Mouse (Mus musculus) limb, embryonic 11.5 days (tissue): Measurements from ENCODE around the gene Kpna7. TPM values are rescaled to one million over a fixed set of nuclear protein-coding genes. Genes with fewer than 3 reads are reported as not detected.
A peak's percentile ranks its signal among the peaks of the same experiment; 100 is the strongest.

Experiments used
- ATAC-seq: fragments of 200-750 bp; cut with Nextera tagmentation; 2 replicates; pipeline ENCODE4 v1.8.0; 2017; ENCODE audit warnings: low read depth; ENCODE audit not compliant: insufficient number of reproducible peaks, low FRiP score, low TSS enrichment
- DNase-seq: peaks from one replicate; pipeline ENCODE4 v3.0.0-alpha.2; 2015; ENCODE audit warnings: low spot score
- H3K27ac ChIP-seq: fragments of 300-500 bp; sonication (generic); replicated peaks from 2 replicates; pipeline ENCODE4 v1.5.1; 2014; ENCODE audit warnings: low read depth, mild to moderate bottlenecking, low read length
- H3K27me3 ChIP-seq: fragments of 300-500 bp; sonication (generic); 2 replicates; pipeline ENCODE4 v1.6.1; 2014; ENCODE audit warnings: mild to moderate bottlenecking, low read length, mixed read lengths; ENCODE audit not compliant: control insufficient read depth, insufficient read depth
- H3K36me3 ChIP-seq: fragments of 300-500 bp; sonication (generic); 2 replicates; pipeline ENCODE4 v1.6.1; 2014; ENCODE audit warnings: mild to moderate bottlenecking, low read length, moderate library complexity, mixed read lengths; ENCODE audit not compliant: control insufficient read depth, insufficient read depth
- H3K4me1 ChIP-seq: fragments of 300-500 bp; sonication (generic); 2 replicates; pipeline ENCODE4 v1.6.1; 2014; ENCODE audit warnings: low read length, mixed read lengths; ENCODE audit not compliant: control insufficient read depth, insufficient read depth
- H3K4me2 ChIP-seq: fragments of 300-500 bp; sonication (generic); 2 replicates; pipeline ENCODE4 v1.6.1; 2014; ENCODE audit warnings: low read depth, mild to moderate bottlenecking, moderate library complexity; ENCODE audit not compliant: severe bottlenecking
- H3K4me3 ChIP-seq: fragments of 300-500 bp; sonication (generic); 2 replicates; pipeline ENCODE4 v1.5.1; 2014; ENCODE audit warnings: low read depth, low read length
- H3K9ac ChIP-seq: fragments of 300-500 bp; sonication (generic); 2 replicates; pipeline ENCODE4 v1.6.1; 2014; ENCODE audit warnings: mild to moderate bottlenecking, low read length
- H3K9me3 ChIP-seq: fragments of 300-500 bp; sonication (generic); 2 replicates; pipeline ENCODE4 v1.6.1; 2016; ENCODE audit warnings: low read length; ENCODE audit not compliant: control insufficient read depth
- WGBS: fragments of 180-500 bp; shearing (Covaris S2); extraction: QIAGEN DNeasy Blood & Tissue Kit; methylation state at CpG from one replicate; pipeline ENCODE4 v1.1.7; 2014; 5-methylcytosine and 5-hydroxymethylcytosine counted together
- polyA plus RNA-seq: library from polyadenylated mRNA; unstranded; fragments of >200 nt; fragmentation: Nextera tagmentation; extraction: Ambion mirVana; gene quantifications from 2 replicates; pipeline ENCODE4 v1.2.1, GENCODE M21; 2014

Kpna7 gene
- polyA plus RNA-seq, 1 experiment from 2014 or later = 0.13 TPM

DNA sequence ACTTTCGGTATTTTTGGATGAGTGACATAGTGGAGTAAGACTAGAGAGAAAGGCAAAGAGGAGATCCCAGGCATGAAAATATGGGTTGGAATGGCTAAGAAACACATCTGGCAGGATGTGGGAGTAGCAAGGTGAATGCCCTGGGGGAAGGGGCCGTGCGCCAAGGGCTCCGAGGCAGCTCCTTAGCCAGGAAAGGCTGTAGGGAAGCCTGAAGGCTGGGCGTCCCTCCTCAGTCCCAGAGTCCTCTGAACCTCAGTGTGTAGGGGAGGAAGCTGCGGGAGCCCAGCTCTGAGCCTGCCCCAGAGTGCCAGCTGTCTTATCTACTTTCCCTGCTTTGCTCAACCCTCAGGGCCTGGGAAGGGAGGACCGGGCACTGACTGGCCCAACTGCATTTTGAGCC is 37.1 kb upstream of the Kpna7 start:
- no peak overlapping the region for H3K27ac ChIP-seq
- H3K36me3 ChIP-seq = peaks cover 11% of the 10 kb centered on the region; the same call in 1 of the 2 replicates
- H3K4me3 ChIP-seq = no peak overlapping the region
- no peaks in the 10 kb centered on the region for H3K27me3 ChIP-seq
- H3K4me1 ChIP-seq = 0 out of 2 replicates have a peak, but pooled peaks cover 3% of the 10 kb centered on the region
- 53% methylated on average over 7 of the region's 7 CpGs for WGBS
- ATAC-seq = no peak
- no peak for DNase-seq
- no peak overlapping the region for H3K4me2 ChIP-seq
- no peaks in the 10 kb centered on the region for H3K9me3 ChIP-seq
- H3K9ac ChIP-seq = no peak overlapping the region

- no peaks in the 10 kb centered on the region for H3K27me3 ChIP-seq
- peaks cover 6% of the 10 kb centered on the region; the same call in 1 of the 2 replicates for H3K36me3 ChIP-seq
- DNase-seq = no peak
- no peak for ATAC-seq
- H3K4me3 ChIP-seq = no peak overlapping the region
- no peak overlapping the region for H3K9ac ChIP-seq
- peaks cover 6% of the 10 kb centered on the region; the same call in 1 of the 2 replicates for H3K4me1 ChIP-seq
- H3K27ac ChIP-seq = no peak overlapping the region
- no peak overlapping the region for H3K4me2 ChIP-seq
- WGBS = 94% methylated on average over 2 of the region's 2 CpGs
- H3K9me3 ChIP-seq = no peaks in the 10 kb centered on the region
These were observed 35.6 kb upstream of the Kpna7 start for GRCm38 (mm10) chr5:145119385-145119784.

DNA sequence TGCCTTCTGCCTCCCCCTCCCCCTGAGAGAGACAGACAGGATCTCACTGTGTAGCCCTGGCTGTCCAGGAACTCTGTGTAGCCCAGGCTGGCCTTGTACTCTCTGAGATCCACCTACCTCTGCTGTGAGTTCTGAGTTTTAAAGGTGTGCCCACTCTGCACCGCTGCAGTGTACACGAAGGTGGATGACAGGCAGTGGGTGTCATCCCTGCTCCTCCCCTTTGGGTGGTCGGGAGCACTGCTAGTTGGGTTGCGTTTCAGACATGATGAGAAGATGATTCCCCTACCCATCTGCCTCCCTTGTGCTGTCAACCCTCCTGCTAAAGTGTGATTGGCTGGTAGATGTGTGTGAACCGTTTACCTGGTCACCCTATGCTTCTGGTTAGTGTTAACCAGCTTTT is 34.6 kb upstream of the Kpna7 start:
- 89% methylated on average over 5 of the region's 5 CpGs for WGBS
- Histone ChIP-seq H3K9ac (no peak overlapping the region), H3K4me1 (peaks cover 6% of the 10 kb centered on the region; the same call in 1 of the 2 replicates), H3K36me3 (peaks cover 5% of the 10 kb centered on the region; the same call in 1 of the 2 replicates), H3K4me3 (no peak overlapping the region), H3K4me2 (no peak overlapping the region), H3K27me3 (no peaks in the 10 kb centered on the region), H3K9me3 (no peaks in the 10 kb centered on the region), H3K27ac (no peak overlapping the region)
- DNase-seq (no peak), ATAC-seq (no peak)

GRCm38 (mm10) chr5:145118005-145118404 is 34.2 kb upstream of the Kpna7 start:
- H3K27ac ChIP-seq = no peak overlapping the region
- WGBS = 64% methylated on average over 6 of the region's 6 CpGs
- H3K4me2 ChIP-seq = no peak overlapping the region
- no peaks in the 10 kb centered on the region for H3K27me3 ChIP-seq
- H3K36me3 ChIP-seq = peaks cover 2% of the 10 kb centered on the region; the same call in 1 of the 2 replicates
- peaks cover 6% of the 10 kb centered on the region; the same call in 1 of the 2 replicates for H3K4me1 ChIP-seq
- DNase-seq (no peak), ATAC-seq (no peak)
- H3K4me3 ChIP-seq = no peak overlapping the region
- H3K9me3 ChIP-seq = no peaks in the 10 kb centered on the region
- H3K9ac ChIP-seq = no peak overlapping the region

DNA sequence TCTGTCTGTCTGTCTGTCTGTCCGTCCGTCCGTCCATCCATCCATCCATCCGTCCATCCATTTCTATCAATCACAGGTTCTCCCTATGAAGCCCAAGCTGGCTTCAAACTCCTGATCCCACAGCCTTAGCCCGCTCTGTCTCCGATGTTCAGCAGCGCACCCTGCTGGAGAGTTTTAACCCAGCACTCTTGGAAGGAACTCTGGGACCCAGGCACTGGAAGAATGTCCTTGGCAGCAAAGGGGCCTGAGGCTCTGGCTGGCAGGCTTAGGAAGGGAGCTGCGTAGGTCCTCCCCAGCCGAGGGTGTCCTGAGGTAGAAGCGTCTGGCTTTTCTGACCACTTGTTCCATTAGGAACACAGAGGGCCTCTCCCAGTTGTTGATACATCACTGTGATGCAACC is 33.1 kb upstream of the Kpna7 start:
- peaks cover 6% of the 10 kb centered on the region; the same call in 1 of the 2 replicates for H3K4me1 ChIP-seq
- H3K4me2 ChIP-seq = no peak overlapping the region
- H3K9ac ChIP-seq = no peak overlapping the region
- H3K9me3 ChIP-seq = no peaks in the 10 kb centered on the region
- DNase-seq (peak; percentile 79), ATAC-seq (no peak)
- H3K36me3 ChIP-seq = 0 out of 2 replicates have a peak, but pooled peaks cover 2% of the 10 kb centered on the region
- H3K4me3 ChIP-seq = no peak overlapping the region
- 44% methylated on average over 10 of the region's 10 CpGs for WGBS
- H3K27me3 ChIP-seq = no peaks in the 10 kb centered on the region
- H3K27ac ChIP-seq = no peak overlapping the region

GRCm38 (mm10) chr5:145116316-145116715 is 32.5 kb upstream of the Kpna7 start:
- 35% methylated on average over 4 of the region's 4 CpGs for WGBS
- no peaks in the 10 kb centered on the region for H3K9me3 ChIP-seq
- no peaks in the 10 kb centered on the region for H3K27me3 ChIP-seq
- no peak overlapping the region for H3K4me3 ChIP-seq
- H3K27ac ChIP-seq = no peak overlapping the region
- no peak overlapping the region for H3K9ac ChIP-seq
- H3K4me2 ChIP-seq = no peak overlapping the region
- DNase-seq (no peak), ATAC-seq (no peak)
- no peaks in the 10 kb centered on the region for H3K36me3 ChIP-seq
- H3K4me1 ChIP-seq = peaks cover 6% of the 10 kb centered on the region; the same call in 1 of the 2 replicates

DNA sequence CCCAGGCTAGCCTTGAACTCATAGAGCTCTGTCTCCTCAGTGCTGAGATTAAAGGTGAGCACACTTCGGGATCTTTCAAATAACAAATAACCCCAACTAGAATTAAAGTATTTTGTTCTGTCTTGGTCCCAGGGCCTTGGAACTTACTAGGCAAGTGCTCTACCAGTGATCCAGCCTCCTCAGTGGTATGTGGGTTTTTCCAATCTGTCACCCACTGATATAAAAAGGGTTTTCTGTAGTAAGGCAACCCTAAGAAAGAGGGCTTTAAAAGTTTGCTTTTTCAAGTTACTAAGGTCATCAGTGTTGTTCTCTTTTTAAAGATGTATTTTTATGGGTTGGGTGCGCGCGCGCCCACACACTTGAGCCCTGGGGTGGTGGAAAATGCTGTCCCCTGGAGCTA is 31.9 kb upstream of the Kpna7 start:
- no peaks in the 10 kb centered on the region for H3K9me3 ChIP-seq
- no peaks in the 10 kb centered on the region for H3K36me3 ChIP-seq
- no peak for ATAC-seq
- no peak overlapping the region for H3K4me3 ChIP-seq
- H3K27me3 ChIP-seq = no peaks in the 10 kb centered on the region
- H3K4me2 ChIP-seq = no peak overlapping the region
- no peak for DNase-seq
- H3K4me1 ChIP-seq = peaks cover 6% of the 10 kb centered on the region; the same call in 1 of the 2 replicates
- no peak overlapping the region for H3K27ac ChIP-seq
- H3K9ac ChIP-seq = no peak overlapping the region
- WGBS = 90% methylated on average over 5 of the region's 5 CpGs

DNA sequence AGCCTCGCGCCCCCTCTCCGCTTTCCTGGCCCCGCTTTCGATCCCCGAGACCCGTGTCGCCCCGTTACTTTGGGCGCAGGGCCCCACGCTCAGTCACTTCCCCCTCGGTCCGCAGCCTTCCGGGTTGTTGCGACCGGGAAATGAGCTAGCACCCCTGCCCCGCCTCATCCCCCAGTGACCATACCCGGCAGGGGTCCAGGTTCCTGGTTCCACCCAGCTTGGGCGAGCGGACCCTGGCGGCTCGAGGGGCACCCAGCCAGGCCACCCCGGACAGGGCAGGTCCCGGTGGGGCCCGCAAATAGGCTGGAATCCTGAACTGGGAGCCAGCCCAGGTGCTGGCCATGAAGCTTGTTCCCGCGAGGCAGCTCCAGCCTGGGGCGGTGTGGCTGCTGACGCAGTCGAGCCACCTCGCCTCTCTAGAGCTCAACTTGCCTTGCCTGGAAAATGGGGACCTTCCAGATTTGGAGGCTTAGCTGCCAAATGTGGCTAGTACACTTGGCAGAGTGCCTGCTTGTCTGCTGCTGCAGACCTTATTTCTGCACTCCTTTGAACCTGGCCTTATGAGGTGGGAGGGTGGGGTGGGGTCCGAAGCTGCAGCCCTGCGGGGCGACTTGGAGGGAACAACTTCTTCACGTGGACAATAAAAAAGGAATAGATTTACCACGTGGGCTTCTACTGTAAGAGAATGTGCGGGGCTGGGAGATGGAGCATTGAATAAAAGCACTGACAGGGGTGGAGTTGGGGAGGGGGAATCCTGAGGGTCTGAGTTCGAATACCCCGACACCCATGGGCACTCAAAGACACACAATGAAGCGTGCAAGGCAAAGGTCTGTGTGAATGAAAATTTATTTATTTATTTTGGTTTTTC is 31.0 kb upstream of the Kpna7 start:
- ATAC-seq (0 out of 2 replicates have a peak, but pooled peaks have one; percentile 10), DNase-seq (peak; percentile 53)
- Histone ChIP-seq H3K4me3 (peak overlapping the region; percentile 64), H3K27me3 (no peaks in the 10 kb centered on the region), H3K36me3 (0 out of 2 replicates have a peak, but pooled peaks cover 3% of the 10 kb centered on the region), H3K27ac (no peak overlapping the region), H3K9me3 (no peaks in the 10 kb centered on the region), H3K9ac (peak overlapping the region; percentile 42), H3K4me1 (peaks cover 3% of the 10 kb centered on the region; the same call in 1 of the 2 replicates), H3K4me2 (peak overlapping the region; percentile 74)
- WGBS = 17% methylated on average over 40 of the region's 40 CpGs
